Mouse (Mus musculus) liver, adult 2 months (tissue): ENCODE measurements around the gene Gpc1.

Source experiments
- CTCF ChIP-seq: fragments of 200-500 bp; IDR thresholded peaks from 2 replicates; pipeline ENCODE4 v1.5.1; 2011; ENCODE audit warnings: low read depth, low read length, control low read depth
- POLR2A ChIP-seq: fragments of 200-500 bp; IDR thresholded peaks from 2 replicates; pipeline ENCODE4 v1.6.1; 2011; ENCODE audit warnings: low read length, control low read depth; ENCODE audit not compliant: insufficient read depth; ENCODE audit errors: extremely low read depth

GRCm38 (mm10) chr1:92830626-92831187 is 738 bp upstream of the Gpc1 start:
- TF ChIP-seq CTCF (no peak), POLR2A (no peak)
